Mouse (Mus musculus) olfactory bulb, adult 2 months (tissue): Measurements from ENCODE around the gene Olfr1037. TPM values are rescaled to one million over a fixed set of nuclear protein-coding genes. Genes with fewer than 3 reads are reported as not detected.
"Not testable (repeated sequence)": the region's sequence is repeated elsewhere in the genome, so short reads cannot be mapped to it uniquely, and the experiment has no call there.

Source experiments
- H3K27ac ChIP-seq: fragments of 200-500 bp; 2 replicates; pipeline ENCODE4 v1.5.1; 2012; ENCODE audit warnings: low read depth, low read length; ENCODE audit not compliant: insufficient read depth
- H3K4me1 ChIP-seq: fragments of 200-500 bp; 2 replicates; pipeline ENCODE4 v1.6.1; 2012; ENCODE audit warnings: low read length; ENCODE audit not compliant: control insufficient read depth, insufficient read depth
- H3K4me3 ChIP-seq: fragments of 200-500 bp; 2 replicates; pipeline ENCODE4 v1.5.1; 2012; ENCODE audit warnings: mild to moderate bottlenecking, low read depth, low read length, moderate library complexity; ENCODE audit not compliant: insufficient read depth
- CTCF ChIP-seq: fragments of 200-500 bp; IDR thresholded peaks from 2 replicates; pipeline ENCODE4 v1.5.1; 2012; ENCODE audit warnings: low read depth, mild to moderate bottlenecking, low read length, moderate library complexity; ENCODE audit not compliant: insufficient read depth
- POLR2A ChIP-seq: fragments of 200-500 bp; IDR thresholded peaks from 2 replicates; pipeline ENCODE4 v1.6.1; 2012; ENCODE audit warnings: mild to moderate bottlenecking, low read depth, low read length, moderate library complexity; ENCODE audit not compliant: insufficient read depth
- WGBS: fragments of 180-500 bp; shearing (Covaris S2); methylation state at CpG from one replicate; pipeline ENCODE4 v1.1.7; 2018; 5-methylcytosine and 5-hydroxymethylcytosine counted together
- polyA plus RNA-seq: library from polyadenylated mRNA; stranded (reverse); fragments of >200 nt; gene quantifications from 2 replicates; pipeline ENCODE4 v1.2.4, GENCODE M21; 2012; ENCODE audit warnings: low replicate concordance; ENCODE audit not compliant: missing spikeins, insufficient read depth, insufficient read length

The Olfr1037 gene
- not detected in 2 replicates for polyA plus RNA-seq

DNA sequence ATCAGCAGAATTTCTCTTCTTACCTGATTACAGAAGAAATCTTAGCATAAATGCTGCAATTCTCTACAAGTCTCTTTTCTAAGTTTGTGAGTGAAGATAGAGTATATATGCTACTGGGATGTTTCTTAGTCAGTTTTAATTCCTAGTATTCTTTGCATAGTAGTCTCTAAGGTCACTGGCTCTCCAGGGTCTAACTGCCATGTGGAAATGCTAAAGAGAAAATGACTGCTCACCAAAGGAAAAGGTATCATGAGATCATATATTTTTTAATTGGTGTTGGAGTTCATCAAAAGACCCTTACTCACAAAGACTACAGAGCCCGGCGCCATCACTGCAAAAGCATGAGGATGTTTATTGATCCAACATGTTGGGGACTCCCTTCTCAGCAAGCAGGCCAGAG is at the start of gene Olfr1037:
TSS of gene Olfr1037 (minus strand) at position 101 of the 400 bp plus-strand sequence.
- WGBS = 88% methylated on average over 2 of the region's 2 CpGs
- Histone ChIP-seq H3K27ac (no peak within 1 kb of the TSS), H3K4me3 (no peak within 1 kb of the TSS), H3K4me1 (no peaks in the 10 kb centered on the region)
- no peak for TF ChIP-seq POLR2A
- no peak for TF ChIP-seq CTCF

GRCm38 (mm10) chr2:86135828-86136227 is 48.6 kb upstream of the Olfr1037 start, which contains the start of gene Olfr1039:
Olfr1039 (minus strand) TSS chr2:86135928.
- 98% methylated on average over 1 of the region's 1 CpGs for WGBS
- no peak for TF ChIP-seq POLR2A
- no peak for TF ChIP-seq CTCF

DNA sequence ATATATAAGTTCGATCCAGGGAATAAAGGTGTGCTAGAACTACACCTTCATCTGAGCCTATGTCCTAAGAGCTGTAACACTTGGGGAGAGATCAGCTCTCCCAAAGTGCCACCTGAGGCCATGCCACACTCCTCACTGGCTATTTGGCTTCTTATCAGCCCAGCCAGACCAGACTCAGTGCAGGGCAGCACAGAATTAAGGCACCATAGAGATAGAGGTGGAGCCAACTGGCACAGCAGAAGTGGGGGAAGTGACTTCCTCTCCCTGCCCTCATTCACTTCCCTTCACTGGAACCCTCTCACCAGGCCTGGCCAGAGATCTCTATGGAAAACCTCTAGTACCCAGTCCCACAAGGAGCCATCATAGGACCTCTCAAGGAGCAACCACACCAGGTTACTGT is 6.7 kb downstream of the Olfr1037 start:
- not testable (repeated sequence) for H3K4me3 ChIP-seq, H3K27ac ChIP-seq, H3K4me1 ChIP-seq
- 89% methylated on average over 1 of the region's 1 CpGs for WGBS

More at GRCm38 (mm10) chr2:86135828-86136227, 48.6 kb upstream of the Olfr1037 start, which contains the start of gene Olfr1039:
- H3K4me3 ChIP-seq = no peak within 1 kb of the TSS
- no peaks in the 10 kb centered on the region for H3K4me1 ChIP-seq
- no peak within 1 kb of the TSS for H3K27ac ChIP-seq

DNA sequence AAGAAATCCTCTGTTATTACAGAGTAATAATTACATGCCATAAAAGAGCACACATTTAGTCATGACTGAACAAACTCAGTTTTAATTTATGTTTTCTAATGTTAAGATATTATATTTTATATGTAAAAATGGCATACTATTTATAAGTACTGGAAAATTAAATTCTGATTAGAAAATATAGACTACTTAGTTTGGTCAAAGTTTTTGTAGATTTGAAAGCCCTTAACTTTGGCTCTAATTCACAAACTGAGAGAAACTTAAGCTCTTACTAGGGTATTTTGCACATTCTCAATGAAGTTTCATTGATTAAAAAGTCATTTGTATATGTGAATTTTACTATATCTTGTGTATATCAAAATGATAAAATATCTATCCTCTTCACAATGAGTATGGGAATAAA is 13.5 kb downstream of the Olfr1037 start, which contains the start of gene Olfr1036:
TSS of gene Olfr1036 (plus strand) at position 301 of the 400 bp plus-strand sequence.
- H3K27ac ChIP-seq, H3K4me3 ChIP-seq, H3K4me1 ChIP-seq: not testable (repeated sequence)

GRCm38 (mm10) chr2:86070189-86070588 is 17.0 kb downstream of the Olfr1037 start:
- Histone ChIP-seq H3K4me3 (no peak overlapping the region), H3K27ac (no peak overlapping the region), H3K4me1 (no peaks in the 10 kb centered on the region)
- 96% methylated on average over 8 of the region's 8 CpGs for WGBS
- no peak for TF ChIP-seq CTCF
- no peak for TF ChIP-seq POLR2A

DNA sequence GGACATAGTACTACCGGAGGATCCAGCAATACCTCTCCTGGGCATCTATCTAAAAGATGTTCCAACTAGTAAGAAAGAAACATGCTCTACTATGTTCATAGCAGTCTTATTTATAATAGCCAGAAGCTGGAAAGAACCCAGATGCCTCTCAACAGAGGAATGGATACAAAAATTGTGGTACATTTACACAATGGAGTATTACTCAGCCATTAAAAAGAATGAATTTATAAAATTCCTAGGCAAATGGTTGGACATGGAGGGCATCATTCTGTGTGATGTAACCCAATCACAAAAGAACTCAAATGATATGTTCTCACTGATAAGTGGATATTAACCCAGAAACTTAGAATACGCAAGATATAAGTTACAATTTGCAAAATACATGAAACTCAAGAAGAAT is 23.4 kb downstream of the Olfr1037 start:
- not testable (repeated sequence) for H3K4me1 ChIP-seq, H3K27ac ChIP-seq, H3K4me3 ChIP-seq
- 94% methylated on average over 2 of the region's 2 CpGs for WGBS

GRCm38 (mm10) chr2:86050777-86051176 is 36.4 kb downstream of the Olfr1037 start:
- H3K27ac ChIP-seq, H3K4me1 ChIP-seq, H3K4me3 ChIP-seq: not testable (repeated sequence)

DNA sequence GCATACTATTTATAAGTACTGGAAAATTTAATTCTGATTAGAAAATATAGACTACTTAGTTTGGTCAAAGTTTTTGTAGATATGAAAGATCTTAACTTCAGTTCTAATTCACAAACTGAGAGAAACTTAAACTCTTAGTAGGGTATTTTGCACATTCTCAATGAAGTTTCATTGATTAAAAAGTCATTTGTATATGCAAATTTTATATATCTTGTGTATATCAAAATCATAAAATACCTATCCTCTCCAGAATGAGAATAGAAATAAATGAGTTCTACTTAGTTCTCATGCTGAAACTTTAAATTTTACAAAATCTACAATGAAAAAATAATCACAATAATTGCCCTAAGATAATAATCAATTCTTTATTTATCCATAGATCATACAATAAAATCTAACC is 41.6 kb downstream of the Olfr1037 start, which contains the start of gene Olfr1034:
TSS of gene Olfr1034 (plus strand) at position 301 of the 400 bp plus-strand sequence.
- no peak within 1 kb of the TSS for H3K27ac ChIP-seq
- H3K4me1 ChIP-seq = no peaks in the 10 kb centered on the region
- H3K4me3 ChIP-seq = no peak within 1 kb of the TSS
- TF ChIP-seq POLR2A (no peak), CTCF (no peak)

Other genes with a start within 250 kb of the Olfr1037 start
- gene Olfr1019, start 241.9 kb downstream of the Olfr1037 start, polyA plus RNA-seq = not detected in 2 replicates
- not detected in 2 replicates for gene Olfr1020, start 240.4 kb downstream of the Olfr1037 start, polyA plus RNA-seq
- not detected in 2 replicates for gene Olfr1022, start 218.8 kb downstream of the Olfr1037 start, polyA plus RNA-seq
- not detected in 2 replicates for gene Olfr1023, start 201.7 kb downstream of the Olfr1037 start, polyA plus RNA-seq
- not detected in 2 replicates for gene Olfr1024, start 182.3 kb downstream of the Olfr1037 start, polyA plus RNA-seq
- gene Olfr1025-ps1, start 172.2 kb downstream of the Olfr1037 start, polyA plus RNA-seq = not detected in 2 replicates
- not detected in 2 replicates for gene Olfr1026, start 165.8 kb downstream of the Olfr1037 start, polyA plus RNA-seq
- not detected in 2 replicates for gene Olfr1028, start 136.9 kb downstream of the Olfr1037 start, polyA plus RNA-seq
- not detected in 2 replicates for gene Olfr1029, start 113.5 kb downstream of the Olfr1037 start, polyA plus RNA-seq
- gene Olfr1030, start 108.1 kb downstream of the Olfr1037 start, polyA plus RNA-seq = not detected in 2 replicates
- gene Olfr1031, start 97.1 kb downstream of the Olfr1037 start, polyA plus RNA-seq = not detected in 2 replicates
- not detected in 2 replicates for gene Olfr1032, start 81.8 kb downstream of the Olfr1037 start, polyA plus RNA-seq
- not detected in 2 replicates for gene Olfr1033, start 66.8 kb downstream of the Olfr1037 start, polyA plus RNA-seq
- gene Olfr1034, start 41.5 kb downstream of the Olfr1037 start, polyA plus RNA-seq = not detected in 2 replicates
- gene Olfr1036, start 13.4 kb downstream of the Olfr1037 start, polyA plus RNA-seq = not detected in 2 replicates
- not detected in 2 replicates for gene Olfr1039, start 48.5 kb upstream of the Olfr1037 start, polyA plus RNA-seq
- gene Olfr1040, start 59.3 kb upstream of the Olfr1037 start, polyA plus RNA-seq = not detected in 2 replicates
- gene Olfr1042, start 74.5 kb upstream of the Olfr1037 start, polyA plus RNA-seq = not detected in 2 replicates
- not detected in 2 replicates for gene Olfr1043, start 80.1 kb upstream of the Olfr1037 start, polyA plus RNA-seq
- gene Olfr1044, start 90.4 kb upstream of the Olfr1037 start, polyA plus RNA-seq = not detected in 2 replicates
- not detected in 2 replicates for gene Olfr52, start 98.3 kb upstream of the Olfr1037 start, polyA plus RNA-seq
- gene Olfr1045, start 115.6 kb upstream of the Olfr1037 start, polyA plus RNA-seq = not detected in 2 replicates
- not detected in 2 replicates for gene Olfr1046, start 131.9 kb upstream of the Olfr1037 start, polyA plus RNA-seq
- gene Olfr1047, start 144.0 kb upstream of the Olfr1037 start, polyA plus RNA-seq = not detected in 2 replicates
- not detected in 2 replicates for gene Olfr1048, start 152.9 kb upstream of the Olfr1037 start, polyA plus RNA-seq
- gene Olfr1049, start 170.9 kb upstream of the Olfr1037 start, polyA plus RNA-seq = not detected in 2 replicates
- not detected in 2 replicates for gene Olfr1051, start 191.7 kb upstream of the Olfr1037 start, polyA plus RNA-seq
- not detected in 2 replicates for gene Olfr1052, start 205.1 kb upstream of the Olfr1037 start, polyA plus RNA-seq
- gene Olfr1053, start 227.9 kb upstream of the Olfr1037 start, polyA plus RNA-seq = not detected in 2 replicates
- gene Olfr1054, start 248.0 kb upstream of the Olfr1037 start, polyA plus RNA-seq = not detected in 2 replicates